Mouse (Mus musculus) limb, embryonic 15.5 days (tissue): ENCODE data around the gene Vwa8. TPM values are rescaled to one million over a fixed set of nuclear protein-coding genes. Genes with fewer than 3 reads are reported as not detected.

ENCODE experiments used
- ATAC-seq: fragments of 200-750 bp; cut with Nextera tagmentation; 2 replicates; pipeline ENCODE4 v1.8.0; 2017; ENCODE audit warnings: low read depth, moderate TSS enrichment; ENCODE audit not compliant: insufficient number of reproducible peaks, low FRiP score, low TSS enrichment
- H3K27ac ChIP-seq: fragments of 300-500 bp; sonication (generic); 2 replicates; pipeline ENCODE4 v1.5.1; 2015; ENCODE audit warnings: moderate library complexity, mild to moderate bottlenecking, inconsistent platforms
- H3K27me3 ChIP-seq: fragments of 300-500 bp; sonication (generic); 2 replicates; pipeline ENCODE4 v1.6.1; 2015; ENCODE audit warnings: inconsistent platforms
- H3K36me3 ChIP-seq: fragments of 300-500 bp; sonication (generic); 2 replicates; pipeline ENCODE4 v1.6.1; 2015; ENCODE audit warnings: inconsistent platforms
- H3K4me1 ChIP-seq: fragments of 300-500 bp; sonication (generic); 2 replicates; pipeline ENCODE4 v1.6.1; 2015; ENCODE audit warnings: inconsistent platforms
- H3K4me2 ChIP-seq: fragments of 300-500 bp; sonication (generic); 2 replicates; pipeline ENCODE4 v1.6.1; 2015; ENCODE audit warnings: mild to moderate bottlenecking, inconsistent platforms
- H3K4me3 ChIP-seq: fragments of 300-500 bp; sonication (generic); 2 replicates; pipeline ENCODE4 v1.5.1; 2015; ENCODE audit warnings: mild to moderate bottlenecking, inconsistent platforms
- H3K9ac ChIP-seq: fragments of 300-500 bp; sonication (generic); 2 replicates; pipeline ENCODE4 v1.6.1; 2015; ENCODE audit warnings: inconsistent platforms
- H3K9me3 ChIP-seq: fragments of 300-500 bp; sonication (generic); 2 replicates; pipeline ENCODE4 v1.6.1; 2016; ENCODE audit warnings: inconsistent platforms
- WGBS: fragments of 180-500 bp; shearing (Covaris S2); methylation state at CpG from one replicate; pipeline ENCODE4 v1.1.7; 2015; 5-methylcytosine and 5-hydroxymethylcytosine counted together
- polyA plus RNA-seq: library from polyadenylated mRNA; unstranded; fragments of >200 nt; fragmentation: Nextera tagmentation; extraction: Ambion mirVana; gene quantifications from 2 replicates; pipeline ENCODE4 v1.2.1, GENCODE M21; 2015

Vwa8 gene
- polyA plus RNA-seq, 1 experiment from 2014 or later = 8.9 TPM

DNA sequence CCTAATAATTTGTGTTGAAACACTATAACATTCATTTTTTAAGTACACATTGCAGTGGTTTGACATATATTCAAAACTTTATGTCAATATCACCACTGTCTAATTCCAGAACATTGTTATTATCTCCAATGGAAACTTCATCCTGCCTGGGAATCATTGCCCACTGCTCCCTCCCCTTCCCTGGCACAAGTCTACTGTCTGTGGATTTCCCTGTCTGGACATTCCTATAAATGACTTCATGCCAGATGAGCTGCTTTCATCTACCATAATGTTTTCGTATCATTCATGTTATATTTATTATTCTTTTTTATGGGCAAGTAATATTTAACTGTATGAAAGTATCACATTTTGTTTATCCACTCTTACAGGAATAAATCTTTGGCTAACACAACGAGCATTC lies 367.5 kb downstream of the Vwa8 start:
- no peak overlapping the region for H3K27ac ChIP-seq
- peaks cover 10% of the 10 kb centered on the region; the same call in 1 of the 2 replicates for H3K4me1 ChIP-seq
- H3K4me3 ChIP-seq = no peak overlapping the region
- no peaks in the 10 kb centered on the region for H3K36me3 ChIP-seq
- 0 out of 2 replicates have a peak, but pooled peaks have one; percentile 10 for ATAC-seq
- WGBS = 31% methylated on average over 2 of the region's 2 CpGs
- no peak overlapping the region for H3K9ac ChIP-seq
- no peaks in the 10 kb centered on the region for H3K27me3 ChIP-seq
- H3K9me3 ChIP-seq = no peaks in the 10 kb centered on the region
- no peak overlapping the region for H3K4me2 ChIP-seq

DNA sequence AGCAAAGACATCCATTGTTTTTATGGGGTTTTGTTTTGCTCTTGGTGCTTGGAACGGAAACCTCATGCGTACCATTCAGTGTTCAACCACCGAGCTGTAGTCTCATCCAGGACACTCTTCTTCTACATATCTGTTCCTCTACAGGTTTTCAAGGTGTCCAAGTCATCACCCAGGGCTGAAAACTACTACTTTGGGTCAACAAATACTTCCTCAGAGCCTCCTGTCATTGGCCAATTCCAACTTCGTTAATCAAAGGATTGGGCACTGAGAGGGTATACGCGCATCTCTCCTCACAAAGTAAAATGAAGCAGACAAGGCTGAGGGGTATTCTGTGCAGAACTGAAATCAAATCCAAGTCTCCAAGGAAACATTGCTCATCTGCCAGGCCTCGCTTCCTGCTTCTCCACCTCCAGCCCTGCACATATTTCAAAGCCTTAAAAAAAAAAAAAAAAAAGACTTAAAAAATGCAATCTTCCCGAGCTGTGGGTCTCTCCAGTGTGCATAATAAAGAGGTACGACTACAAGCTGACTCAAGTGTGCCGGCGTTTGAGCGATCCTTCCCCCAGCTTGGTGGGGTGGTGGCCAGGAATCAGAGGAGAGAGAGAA lies 374.7 kb downstream of the Vwa8 start:
- no peaks in the 10 kb centered on the region for H3K27me3 ChIP-seq
- WGBS = 74% methylated on average over 12 of the region's 12 CpGs
- no peaks in the 10 kb centered on the region for H3K9me3 ChIP-seq
- H3K27ac ChIP-seq = no peak overlapping the region
- no peak overlapping the region for H3K4me2 ChIP-seq
- no peaks in the 10 kb centered on the region for H3K4me1 ChIP-seq
- no peak for ATAC-seq
- H3K9ac ChIP-seq = no peak overlapping the region
- H3K36me3 ChIP-seq = no peaks in the 10 kb centered on the region
- no peak overlapping the region for H3K4me3 ChIP-seq

DNA sequence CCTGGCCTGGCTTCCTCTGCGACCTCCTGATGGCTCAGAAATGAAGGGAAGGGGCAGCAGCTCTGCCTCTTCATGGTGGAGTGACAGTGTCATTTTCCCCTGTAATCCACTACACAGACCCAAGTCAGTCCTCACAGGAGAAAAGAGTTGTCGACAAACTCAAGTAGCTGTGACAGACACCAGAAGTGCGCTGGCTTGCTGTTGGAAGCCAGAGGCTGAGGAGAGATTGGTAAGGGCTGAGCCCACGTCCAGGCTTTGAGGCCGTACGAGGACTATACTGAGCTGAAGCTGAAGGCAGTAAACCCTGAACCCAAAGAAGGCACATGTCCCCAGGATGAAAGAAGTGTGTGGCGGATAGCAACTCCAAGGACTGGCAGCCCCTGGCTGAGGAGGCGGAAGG lies 376.6 kb downstream of the Vwa8 start:
- no peaks in the 10 kb centered on the region for H3K4me1 ChIP-seq
- H3K27ac ChIP-seq = no peak overlapping the region
- no peaks in the 10 kb centered on the region for H3K27me3 ChIP-seq
- H3K4me2 ChIP-seq = no peak overlapping the region
- 69% methylated on average over 8 of the region's 8 CpGs for WGBS
- H3K9ac ChIP-seq = no peak overlapping the region
- H3K36me3 ChIP-seq = no peaks in the 10 kb centered on the region
- H3K4me3 ChIP-seq = no peak overlapping the region
- H3K9me3 ChIP-seq = no peaks in the 10 kb centered on the region
- no peak for ATAC-seq

DNA sequence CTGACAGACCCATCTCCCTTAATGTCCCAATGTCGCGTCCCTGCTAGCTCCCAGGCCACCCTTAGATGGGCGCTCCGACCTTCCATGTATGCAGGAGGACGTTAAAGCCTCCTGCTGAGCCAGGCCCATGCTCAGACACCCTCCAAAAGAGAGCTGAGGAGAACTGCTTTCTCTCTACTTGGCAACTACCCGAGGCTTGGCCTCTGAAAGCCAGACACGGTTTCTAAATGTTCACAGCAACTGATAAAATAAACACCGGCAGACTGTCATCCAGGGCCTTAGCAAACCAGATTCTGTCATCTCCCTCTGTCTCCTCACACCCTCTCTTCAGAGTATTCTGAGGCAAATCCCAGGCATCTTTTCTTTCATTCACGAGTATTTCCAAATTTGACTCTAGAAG lies 377.2 kb downstream of the Vwa8 start:
- H3K9ac ChIP-seq = no peak overlapping the region
- no peaks in the 10 kb centered on the region for H3K27me3 ChIP-seq
- no peak overlapping the region for H3K4me3 ChIP-seq
- no peak overlapping the region for H3K4me2 ChIP-seq
- H3K36me3 ChIP-seq = no peaks in the 10 kb centered on the region
- no peaks in the 10 kb centered on the region for H3K9me3 ChIP-seq
- H3K27ac ChIP-seq = no peak overlapping the region
- 68% methylated on average over 9 of the region's 9 CpGs for WGBS
- no peaks in the 10 kb centered on the region for H3K4me1 ChIP-seq
- no peak for ATAC-seq

DNA sequence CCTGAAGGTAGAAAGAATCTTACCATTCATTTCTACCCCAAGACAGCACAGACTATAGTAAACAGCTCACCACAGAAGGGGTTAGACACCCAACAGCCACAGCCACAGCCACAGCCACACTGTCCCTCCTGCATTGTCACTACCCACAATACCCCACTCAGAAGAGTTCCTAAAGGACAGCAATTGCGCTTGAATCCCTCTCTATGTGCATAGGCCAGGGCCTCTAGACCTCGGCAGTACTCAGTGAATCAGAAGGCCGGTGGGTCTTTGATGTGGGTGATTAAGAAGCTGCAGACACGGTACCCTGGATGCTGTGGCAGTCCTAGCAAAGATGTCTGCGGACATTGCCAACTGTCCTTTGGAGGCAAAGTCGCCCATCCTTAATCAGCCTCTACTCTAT lies 377.9 kb downstream of the Vwa8 start:
- Histone ChIP-seq H3K9me3 (no peaks in the 10 kb centered on the region), H3K27ac (no peak overlapping the region), H3K4me1 (no peaks in the 10 kb centered on the region), H3K9ac (no peak overlapping the region), H3K27me3 (no peaks in the 10 kb centered on the region), H3K4me2 (no peak overlapping the region), H3K36me3 (no peaks in the 10 kb centered on the region), H3K4me3 (no peak overlapping the region)
- WGBS = 83% methylated on average over 6 of the region's 6 CpGs
- ATAC-seq = no peak

DNA sequence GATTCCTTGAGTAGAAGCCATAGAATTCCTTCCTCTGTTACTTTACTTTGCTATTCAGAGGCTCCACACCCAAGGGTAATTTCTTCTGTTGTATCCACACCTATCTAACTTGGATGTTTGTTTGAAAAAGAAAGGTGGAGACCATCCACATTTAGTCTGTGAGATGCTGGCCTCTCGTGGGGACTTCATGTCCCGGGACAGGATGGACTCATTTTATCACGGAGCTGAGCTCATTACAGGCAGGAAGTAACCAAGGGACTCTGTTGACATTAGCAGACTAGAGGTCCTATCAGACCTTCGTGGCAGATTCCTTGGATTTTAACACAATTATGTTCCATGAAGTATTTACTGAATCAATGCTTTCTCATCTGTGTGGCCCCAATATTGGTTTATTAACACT lies 379.1 kb downstream of the Vwa8 start:
- no peak overlapping the region for H3K27ac ChIP-seq
- no peaks in the 10 kb centered on the region for H3K36me3 ChIP-seq
- H3K27me3 ChIP-seq = no peaks in the 10 kb centered on the region
- H3K4me2 ChIP-seq = no peak overlapping the region
- no peaks in the 10 kb centered on the region for H3K4me1 ChIP-seq
- no peak for ATAC-seq
- no peak overlapping the region for H3K9ac ChIP-seq
- no peak overlapping the region for H3K4me3 ChIP-seq
- H3K9me3 ChIP-seq = no peaks in the 10 kb centered on the region
- 37% methylated on average over 4 of the region's 4 CpGs for WGBS

DNA sequence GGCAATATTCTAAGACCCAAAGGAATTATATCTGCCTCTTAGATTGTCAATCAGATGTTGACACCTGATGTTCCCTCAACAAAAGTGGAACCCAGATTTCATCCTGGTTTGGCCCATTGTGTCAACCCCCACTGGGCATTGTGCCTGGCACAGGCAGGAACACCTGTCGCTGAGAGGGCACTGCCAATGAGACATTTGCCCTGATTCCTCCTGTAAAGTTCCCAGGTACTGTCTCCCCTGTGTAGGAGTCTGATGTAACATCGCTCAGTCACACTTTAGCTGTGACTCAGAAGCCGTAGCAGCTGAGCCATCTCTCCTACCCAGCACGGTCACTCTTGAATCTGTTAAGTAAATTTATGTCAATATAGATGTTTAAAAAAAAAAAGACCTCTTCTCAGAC lies 382.8 kb downstream of the Vwa8 start:
- no peak overlapping the region for H3K4me3 ChIP-seq
- no peak for ATAC-seq
- H3K27ac ChIP-seq = no peak overlapping the region
- no peaks in the 10 kb centered on the region for H3K9me3 ChIP-seq
- no peaks in the 10 kb centered on the region for H3K4me1 ChIP-seq
- H3K27me3 ChIP-seq = no peaks in the 10 kb centered on the region
- WGBS = 87% methylated on average over 4 of the region's 4 CpGs
- H3K4me2 ChIP-seq = no peak overlapping the region
- H3K9ac ChIP-seq = no peak overlapping the region
- no peaks in the 10 kb centered on the region for H3K36me3 ChIP-seq

DNA sequence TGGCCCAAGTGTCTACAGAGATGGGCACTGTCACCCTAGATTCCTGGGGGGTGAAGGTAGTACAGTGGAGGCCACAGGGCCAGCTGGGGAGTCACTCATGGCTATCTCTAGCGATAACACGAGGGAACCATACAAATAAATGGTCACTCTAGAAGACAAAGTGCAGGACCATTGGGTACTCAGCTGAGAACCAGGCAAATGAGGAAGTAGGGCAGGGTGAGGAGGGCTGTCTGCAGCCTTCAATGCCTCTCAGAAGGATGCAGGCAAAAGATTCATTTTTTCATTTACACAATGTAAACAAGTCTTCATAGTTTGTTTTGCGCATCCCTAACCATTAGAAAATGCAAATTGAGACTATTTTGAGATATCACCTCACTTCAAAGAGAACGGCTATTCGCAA lies 384.8 kb downstream of the Vwa8 start:
- H3K9ac ChIP-seq = no peak overlapping the region
- no peak overlapping the region for H3K27ac ChIP-seq
- H3K4me1 ChIP-seq = no peaks in the 10 kb centered on the region
- H3K9me3 ChIP-seq = no peaks in the 10 kb centered on the region
- no peaks in the 10 kb centered on the region for H3K36me3 ChIP-seq
- no peak overlapping the region for H3K4me3 ChIP-seq
- ATAC-seq = no peak
- 87% methylated on average over 5 of the region's 5 CpGs for WGBS
- H3K4me2 ChIP-seq = no peak overlapping the region
- no peaks in the 10 kb centered on the region for H3K27me3 ChIP-seq

DNA sequence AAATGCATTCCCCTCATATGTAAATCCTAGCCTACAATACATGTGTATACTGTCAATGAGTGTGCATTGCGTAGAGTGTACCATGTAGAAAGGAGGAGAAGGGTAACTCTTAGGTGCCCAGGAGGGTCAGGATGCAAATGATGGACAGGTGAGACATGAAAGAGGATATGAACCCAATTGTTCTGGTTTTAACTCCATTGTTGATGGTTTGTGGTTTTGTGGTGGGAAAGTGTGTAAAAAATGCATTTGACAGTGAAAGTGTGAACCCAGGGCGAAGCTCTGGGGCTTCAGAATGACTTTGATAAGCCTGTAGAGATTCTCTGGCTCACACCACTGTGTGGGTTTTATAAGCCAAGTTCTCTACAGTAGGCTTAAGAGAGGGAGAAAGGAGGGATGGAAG lies 385.7 kb downstream of the Vwa8 start:
- Histone ChIP-seq H3K9me3 (no peaks in the 10 kb centered on the region), H3K27me3 (no peaks in the 10 kb centered on the region), H3K36me3 (no peaks in the 10 kb centered on the region), H3K27ac (no peak overlapping the region), H3K9ac (no peak overlapping the region), H3K4me3 (no peak overlapping the region), H3K4me1 (no peaks in the 10 kb centered on the region), H3K4me2 (no peak overlapping the region)
- ATAC-seq = no peak
- WGBS = 92% methylated on average over 2 of the region's 2 CpGs

DNA sequence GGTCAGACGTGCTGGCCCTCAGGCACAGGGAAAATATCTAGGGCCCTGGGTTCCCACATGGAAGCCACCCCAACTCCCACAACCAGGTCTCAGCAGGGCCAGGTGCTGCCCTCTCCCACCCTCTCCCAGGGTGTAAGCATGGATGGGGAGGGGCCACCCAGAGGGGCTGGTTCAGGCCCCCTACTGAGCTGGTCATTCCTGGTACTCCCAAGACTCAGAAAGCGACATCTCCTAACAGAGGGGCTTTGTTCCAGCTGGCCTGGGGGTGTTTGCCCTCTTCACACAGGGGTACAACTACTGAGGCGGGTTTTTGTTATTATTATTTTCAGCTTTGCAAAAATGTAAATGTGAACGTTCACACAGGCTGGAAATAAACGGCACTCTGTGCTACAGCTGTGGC lies 386.3 kb downstream of the Vwa8 start:
- Histone ChIP-seq H3K27me3 (no peaks in the 10 kb centered on the region), H3K4me2 (no peak overlapping the region), H3K9me3 (no peaks in the 10 kb centered on the region), H3K27ac (no peak overlapping the region), H3K36me3 (no peaks in the 10 kb centered on the region), H3K4me3 (no peak overlapping the region), H3K9ac (no peak overlapping the region), H3K4me1 (no peaks in the 10 kb centered on the region)
- 60% methylated on average over 5 of the region's 5 CpGs for WGBS
- ATAC-seq = no peak

DNA sequence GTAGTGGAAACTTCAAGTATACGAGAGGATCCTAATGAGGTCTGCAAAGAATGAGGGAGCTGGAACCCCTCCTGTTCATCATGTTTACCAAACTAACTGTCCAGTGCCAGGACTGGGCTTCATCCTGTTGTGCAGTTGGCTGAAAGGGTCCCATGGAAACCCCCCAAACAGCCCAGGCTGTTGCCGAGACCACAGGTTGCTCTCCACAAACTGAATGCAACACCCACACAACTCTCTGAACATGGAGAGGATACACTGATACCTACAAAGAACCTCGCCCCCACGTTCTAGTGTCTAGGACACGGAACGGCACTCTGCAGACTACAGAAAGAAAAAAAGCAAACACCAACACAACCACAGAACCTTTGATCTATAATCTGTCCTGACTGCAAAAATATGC lies 387.4 kb downstream of the Vwa8 start:
- no peaks in the 10 kb centered on the region for H3K27me3 ChIP-seq
- no peak overlapping the region for H3K27ac ChIP-seq
- no peak for ATAC-seq
- H3K9ac ChIP-seq = no peak overlapping the region
- H3K4me2 ChIP-seq = no peak overlapping the region
- no peaks in the 10 kb centered on the region for H3K9me3 ChIP-seq
- H3K36me3 ChIP-seq = no peaks in the 10 kb centered on the region
- 67% methylated on average over 6 of the region's 6 CpGs for WGBS
- H3K4me1 ChIP-seq = 0 out of 2 replicates have a peak, but pooled peaks cover 3% of the 10 kb centered on the region
- H3K4me3 ChIP-seq = no peak overlapping the region

DNA sequence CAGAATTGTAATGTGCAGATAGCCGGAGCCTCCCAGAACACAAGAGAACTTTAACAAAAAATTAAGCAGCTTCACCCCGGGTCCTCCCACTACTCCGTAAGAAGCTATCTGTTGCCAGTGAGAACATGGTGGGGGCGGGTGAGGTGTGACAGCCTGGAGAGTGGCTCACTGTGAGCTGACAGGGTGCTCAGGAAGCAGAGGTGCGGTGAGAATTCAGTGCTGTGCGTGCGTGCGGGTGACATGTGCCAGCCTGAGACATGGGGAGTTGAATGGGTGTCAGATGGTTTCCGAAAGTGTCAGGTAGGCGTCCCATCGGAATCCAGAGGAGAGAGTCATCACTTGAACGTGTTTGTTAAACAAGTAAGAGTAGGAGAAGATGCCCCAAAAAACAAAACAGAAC lies 390.6 kb downstream of the Vwa8 start:
- H3K27me3 ChIP-seq = no peaks in the 10 kb centered on the region
- 0 out of 2 replicates have a peak, but pooled peaks cover 5% of the 10 kb centered on the region for H3K4me1 ChIP-seq
- no peaks in the 10 kb centered on the region for H3K36me3 ChIP-seq
- no peak overlapping the region for H3K4me2 ChIP-seq
- no peak for ATAC-seq
- 86% methylated on average over 12 of the region's 12 CpGs for WGBS
- no peak overlapping the region for H3K9ac ChIP-seq
- no peak overlapping the region for H3K27ac ChIP-seq
- no peaks in the 10 kb centered on the region for H3K9me3 ChIP-seq
- H3K4me3 ChIP-seq = no peak overlapping the region

DNA sequence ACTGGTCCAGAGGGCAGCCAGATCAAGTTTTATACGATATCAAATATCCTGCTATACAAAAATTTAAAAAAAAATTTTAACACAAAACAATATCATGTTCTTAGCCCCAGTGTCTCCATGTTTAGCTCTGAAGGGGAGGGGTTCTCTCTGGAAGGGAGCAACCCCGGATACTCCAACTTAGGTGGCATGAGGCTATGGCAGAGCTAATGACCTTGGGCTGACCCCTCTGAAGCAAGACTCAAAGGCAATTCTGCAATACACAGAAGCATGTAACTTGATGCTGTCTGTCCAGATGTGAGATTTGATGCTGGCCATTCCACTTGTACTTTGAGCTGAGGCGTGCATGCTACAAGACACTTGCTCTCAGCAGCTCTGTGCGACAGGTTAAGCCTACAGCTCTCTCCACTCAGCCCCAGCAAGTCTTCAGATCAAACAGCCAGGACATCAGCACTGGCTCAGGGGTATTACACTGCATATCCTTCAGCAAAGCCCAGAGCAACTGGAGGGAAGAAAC lies 392.3 kb downstream of the Vwa8 start:
- no peak overlapping the region; the same call in 1 of the 2 replicates for H3K27ac ChIP-seq
- 41% methylated on average over 4 of the region's 4 CpGs for WGBS
- no peaks in the 10 kb centered on the region for H3K9me3 ChIP-seq
- no peaks in the 10 kb centered on the region for H3K27me3 ChIP-seq
- no peak for ATAC-seq
- H3K9ac ChIP-seq = no peak overlapping the region
- no peaks in the 10 kb centered on the region for H3K36me3 ChIP-seq
- no peak overlapping the region for H3K4me2 ChIP-seq
- H3K4me3 ChIP-seq = no peak overlapping the region
- 0 out of 2 replicates have a peak, but pooled peaks cover 5% of the 10 kb centered on the region for H3K4me1 ChIP-seq
